Mouse (Mus musculus) v-Abl transformed pro-B cells (cell line): Measurements from ENCODE around the gene Fcgr1.

ENCODE experiments used
- in situ Hi-C, 2 experiments: fragments of 400-800 bp; cut with MboI; formaldehyde crosslinking; loops; one replicate each; pipeline ENCODE4 v1.15.1; 2025; ENCODE audit not compliant: unreplicated experiment in 2 of 2

The Fcgr1 gene

GRCm38 (mm10) chr3:96237335-96237903 is 56.4 kb downstream of the Fcgr1 start:
- in situ Hi-C loops = no loop called here

GRCm38 (mm10) chr3:96236834-96237334 is 56.9 kb downstream of the Fcgr1 start:
- in situ Hi-C loops = no loop called here

GRCm38 (mm10) chr3:96235836-96236235 is 57.9 kb downstream of the Fcgr1 start:
- in situ Hi-C loops = no loop called here

- in situ Hi-C loops = no loop called here
These were observed 58.9 kb downstream of the Fcgr1 start for GRCm38 (mm10) chr3:96234914-96235313.
